Mouse (Mus musculus): Measurements from ENCODE around the gene Lrrc59. TPM values are rescaled to one million over a fixed set of nuclear protein-coding genes. Genes with fewer than 3 reads are reported as not detected.
A peak's percentile ranks its signal among the peaks of the same experiment; 100 is the strongest.

Lrrc59 gene
- total and polyA plus RNA-seq, 3 experiments: 324 to 493 (median 325) TPM

DNA sequence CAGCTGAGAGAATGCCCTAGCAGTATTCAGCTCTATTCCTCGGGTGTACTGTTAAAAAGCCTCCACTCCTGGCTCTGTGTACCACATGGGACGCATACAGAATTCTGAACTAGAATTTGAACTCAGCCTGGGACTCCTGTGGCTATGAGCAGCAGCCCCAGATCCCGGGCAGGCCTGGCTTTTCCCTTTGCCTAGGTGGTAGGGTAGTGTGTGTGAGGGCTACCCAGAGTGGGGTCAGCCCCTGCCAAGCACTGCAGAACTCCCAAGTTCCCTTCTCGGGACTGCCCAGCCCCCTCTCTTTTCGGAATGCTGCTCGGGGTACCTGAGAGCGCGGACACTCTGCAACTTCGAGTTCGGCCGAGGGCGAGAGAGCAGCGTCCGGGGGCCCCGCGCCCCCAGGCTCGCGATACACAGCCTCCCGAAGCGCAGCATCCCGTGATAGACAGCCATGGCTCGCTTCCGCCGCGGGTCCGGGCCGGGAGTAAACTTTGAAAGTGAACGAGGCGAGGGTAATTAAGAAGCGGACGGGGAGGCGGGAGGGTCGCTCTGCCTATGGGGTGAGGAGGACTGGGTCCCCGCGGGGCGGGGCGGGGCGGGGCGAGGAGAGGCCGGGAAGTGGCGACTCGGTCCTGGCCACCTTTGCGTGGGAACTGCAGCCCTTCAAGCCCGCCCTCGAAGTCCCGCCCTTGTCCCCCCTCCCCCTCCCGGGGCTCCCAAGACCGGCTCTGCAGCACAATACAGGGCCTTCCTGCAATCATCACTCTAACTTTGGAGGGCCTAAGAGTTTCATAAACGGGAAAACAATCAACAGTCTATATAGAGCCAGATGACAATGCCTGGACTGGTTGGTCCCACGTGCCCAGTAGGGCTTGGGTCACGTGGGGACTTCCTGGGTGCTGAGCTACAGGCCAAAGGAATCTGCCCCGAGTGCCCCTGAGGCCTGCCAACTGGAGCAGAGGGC is 28.0 kb upstream of the Lrrc59 start, which contains the start of gene Acsf2 (continued):
- TF ChIP-seq CTCF (conservative IDR thresholded peaks at IDR 0.05 in 1 of 2, IDR thresholded peaks at IDR 0.05 in 1 of 2; ENCODE audit: low read depth in 2 of 2, low read length in 2 of 2) (no peak), TBP (conservative IDR thresholded peaks at IDR 0.05; ENCODE audit: low read depth, low read length) (0 out of 2 replicates have a peak, but pooled peaks have one; percentile 27), IRF4 (IDR thresholded peaks at IDR 0.05; ENCODE audit: low read depth, low read length) (peak; percentile 39; the same call in 1 of the 2 replicates), SIN3A (IDR thresholded peaks at IDR 0.05; ENCODE audit: low read length) (no peak), POLR2AphosphoS2 (IDR thresholded peaks at IDR 0.05; ENCODE audit: low read depth, low read length) (no peak), ETS1 (conservative IDR thresholded peaks at IDR 0.05; ENCODE audit: low read depth, low read length) (peak; percentile 48; the same call in 1 of the 2 replicates), USF2 (conservative IDR thresholded peaks at IDR 0.05; ENCODE audit: low read depth, low read length) (peak; percentile 86), BHLHE40 (IDR thresholded peaks at IDR 0.05; ENCODE audit: low read depth, low read length) (peak; percentile 95), MXI1 (IDR thresholded peaks at IDR 0.05; ENCODE audit: low read depth, low read length) (peak; percentile 78), HCFC1 (IDR thresholded peaks at IDR 0.05; ENCODE audit: low read depth, low read length) (peak; percentile 46; the same call in 1 of the 2 replicates), ELF1 (IDR thresholded peaks at IDR 0.05; ENCODE audit: low read depth, low read length) (peak; percentile 66), CHD2 (IDR thresholded peaks at IDR 0.05; ENCODE audit: low read length) (peak; percentile 86), MAZ (IDR thresholded peaks at IDR 0.05; ENCODE audit: low read depth, low read length) (peak; percentile 75), KAT2A (IDR thresholded peaks at IDR 0.05; ENCODE audit: insufficient replicate concordance, low read length) (no peak), PAX5 (IDR thresholded peaks at IDR 0.05; ENCODE audit: low read length) (no peak), GABPA (IDR thresholded peaks at IDR 0.05; ENCODE audit: insufficient replicate concordance, low read depth, low read length) (no peak), TCF12 (IDR thresholded peaks at IDR 0.05; ENCODE audit: low read depth, low read length) (peak; percentile 60; the same call in 1 of the 2 replicates), ZKSCAN1 (IDR thresholded peaks at IDR 0.05; ENCODE audit: borderline replicate concordance, low read depth, low read length) (no peak), EP300 (IDR thresholded peaks at IDR 0.05; ENCODE audit: low read length) (0 out of 2 replicates have a peak, but pooled peaks have one; percentile 15), JUND (conservative IDR thresholded peaks at IDR 0.05; ENCODE audit: low read depth, low read length) (no peak), MAFK (IDR thresholded peaks at IDR 0.05; ENCODE audit: insufficient replicate concordance, low read length) (no peak), SMC3 (IDR thresholded peaks at IDR 0.05; ENCODE audit: low read depth, low read length) (no peak)

DNA sequence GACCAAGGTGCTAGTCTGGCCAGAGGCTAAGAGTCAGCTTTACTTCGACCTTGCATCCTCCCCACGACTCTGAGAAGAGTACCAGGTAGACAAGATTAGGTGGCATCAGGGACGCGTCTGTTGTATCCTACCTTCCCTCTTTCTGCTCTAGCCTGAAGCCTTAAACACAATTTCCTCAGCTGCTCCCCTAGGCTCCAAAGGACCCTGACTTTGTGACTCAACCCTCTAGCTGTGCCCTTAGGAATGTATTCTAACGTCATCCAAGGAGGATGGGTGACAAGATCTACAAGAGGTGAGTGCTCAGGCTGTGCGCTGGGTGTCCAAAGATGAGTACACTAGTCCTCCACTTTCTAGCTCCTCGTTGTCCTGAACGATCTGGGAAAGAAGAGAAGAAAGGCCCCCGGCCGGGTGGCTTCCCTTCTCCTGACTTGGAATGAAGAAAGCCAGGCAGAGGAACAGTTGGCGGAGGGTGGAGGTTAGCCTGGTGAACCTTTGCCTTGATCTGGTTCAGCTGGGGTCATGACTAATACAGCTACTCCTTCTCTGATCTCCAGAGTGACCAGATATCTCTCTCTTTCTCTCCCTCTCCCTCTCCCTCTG is 27.1 kb upstream of the Lrrc59 start:
- DNase-seq (ENCODE audit: extremely low read depth): no peak
- Histone ChIP-seq H3K4me3 (replicated peaks in 1 of 3; ENCODE audit: low read depth in 2 of 3, low read length in 2 of 3, poor library complexity in 1 of 3) (peak overlapping the region; percentile 28 to 60 (median 60)), H3K9me3 (replicated peaks; ENCODE audit: low read length) (no peaks in the 10 kb centered on the region), H3K4me2 (ENCODE audit: insufficient read depth, low read depth, poor library complexity, severe bottlenecking) (peak overlapping the region; percentile 90), H3K36me3 (replicated peaks in 1 of 2; ENCODE audit: control insufficient read depth in 1 of 2, insufficient read depth in 1 of 2, low read length in 1 of 2) (peaks cover 0 to 13% of the 10 kb centered on the region in 2 experiments), H3K79me2 (replicated peaks; ENCODE audit: control insufficient read depth, extremely low read depth, insufficient read depth, poor library complexity, severe bottlenecking) (no peaks in the 10 kb centered on the region), H3K27me3 (replicated peaks) (no peaks in the 10 kb centered on the region), H3K9ac (ENCODE audit: insufficient read depth, low read depth) (peak overlapping the region; percentile 59), H3K4me1 (ENCODE audit: control insufficient read depth in 1 of 2, insufficient read depth in 2 of 2) (peaks cover 9 to 34% of the 10 kb centered on the region in 2 experiments), H3K27ac (ENCODE audit: insufficient read depth, low read depth) (no peak overlapping the region)
- no peak for TF ChIP-seq USF1 (IDR thresholded peaks at IDR 0.05; ENCODE audit: low read depth, low read length)
- TF ChIP-seq SIN3A (IDR thresholded peaks at IDR 0.05; ENCODE audit: low read length): no peak
- TF ChIP-seq IRF4 (IDR thresholded peaks at IDR 0.05; ENCODE audit: low read depth, low read length): no peak
- no peak for TF ChIP-seq EP300 (IDR thresholded peaks at IDR 0.05; ENCODE audit: low read length)
- no peak for TF ChIP-seq RAD21 (IDR thresholded peaks at IDR 0.05; ENCODE audit: low read depth, low read length)
- TF ChIP-seq ZKSCAN1 (IDR thresholded peaks at IDR 0.05; ENCODE audit: borderline replicate concordance, low read depth, low read length): no peak
- no peak for TF ChIP-seq MYC (IDR thresholded peaks at IDR 0.05; ENCODE audit: low read depth, low read length)
- TF ChIP-seq PAX5 (IDR thresholded peaks at IDR 0.05; ENCODE audit: low read length): no peak
- dilution Hi-C loops (cut with MboI; ENCODE audit: extremely low pct_ligation_motif_present, extremely low pct_unique_long_range_greater_than_20kb, low sequenced_read_pairs) (no loop called here), in situ Hi-C loops (cut with MboI; ENCODE audit: low pct_ligation_motif_present, low pct_unique_long_range_greater_than_20kb, low sequenced_read_pairs) (no loop called here)
